Mouse (Mus musculus) olfactory bulb, adult 2 months (tissue): ENCODE results near the gene Dynlt1c. TPM values are rescaled to one million over a fixed set of nuclear protein-coding genes. Genes with fewer than 3 reads are reported as not detected.
"Not testable (repeated sequence)": the region's sequence is repeated elsewhere in the genome, so short reads cannot be mapped to it uniquely, and the experiment has no call there.

Experiments used
- H3K27ac ChIP-seq: fragments of 200-500 bp; 2 replicates; pipeline ENCODE4 v1.5.1; 2012; ENCODE audit warnings: low read depth, low read length; ENCODE audit not compliant: insufficient read depth
- H3K4me1 ChIP-seq: fragments of 200-500 bp; 2 replicates; pipeline ENCODE4 v1.6.1; 2012; ENCODE audit warnings: low read length; ENCODE audit not compliant: control insufficient read depth, insufficient read depth
- H3K4me3 ChIP-seq: fragments of 200-500 bp; 2 replicates; pipeline ENCODE4 v1.5.1; 2012; ENCODE audit warnings: mild to moderate bottlenecking, low read depth, low read length, moderate library complexity; ENCODE audit not compliant: insufficient read depth
- WGBS: fragments of 180-500 bp; shearing (Covaris S2); methylation state at CpG from one replicate; pipeline ENCODE4 v1.1.7; 2018; 5-methylcytosine and 5-hydroxymethylcytosine counted together
- polyA plus RNA-seq: library from polyadenylated mRNA; stranded (reverse); fragments of >200 nt; gene quantifications from 2 replicates; pipeline ENCODE4 v1.2.4, GENCODE M21; 2012; ENCODE audit warnings: low replicate concordance; ENCODE audit not compliant: missing spikeins, insufficient read depth, insufficient read length

Gene Dynlt1c
- polyA plus RNA-seq, 1 experiment, result not detected

DNA sequence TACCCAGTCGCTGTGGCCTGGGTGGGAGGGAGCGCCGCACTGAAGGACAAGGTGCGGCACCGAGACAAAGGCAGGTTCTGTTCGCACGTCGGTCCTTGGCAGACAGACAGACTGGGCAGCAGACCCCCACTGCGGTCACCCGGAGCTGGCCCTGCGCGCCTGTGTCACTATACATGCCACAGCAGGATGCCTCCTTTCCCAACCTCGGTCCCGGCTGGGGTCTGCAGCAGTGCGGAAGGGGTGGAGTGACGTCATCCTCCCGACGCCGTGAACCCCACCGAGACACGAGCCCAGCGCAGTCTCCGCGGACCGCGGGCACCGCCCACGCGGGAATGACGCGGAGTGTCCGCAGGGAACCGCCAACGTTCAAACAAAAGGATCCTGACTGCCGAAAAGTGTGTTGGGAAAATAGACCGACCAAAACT lies 53.6 kb downstream of the Dynlt1c start:
- H3K4me3 ChIP-seq, result peak overlapping the region; percentile 54
- H3K27ac ChIP-seq, H3K4me1 ChIP-seq: not testable (repeated sequence)
- under 1% methylated on average over 36 of the region's 36 CpGs for WGBS

DNA sequence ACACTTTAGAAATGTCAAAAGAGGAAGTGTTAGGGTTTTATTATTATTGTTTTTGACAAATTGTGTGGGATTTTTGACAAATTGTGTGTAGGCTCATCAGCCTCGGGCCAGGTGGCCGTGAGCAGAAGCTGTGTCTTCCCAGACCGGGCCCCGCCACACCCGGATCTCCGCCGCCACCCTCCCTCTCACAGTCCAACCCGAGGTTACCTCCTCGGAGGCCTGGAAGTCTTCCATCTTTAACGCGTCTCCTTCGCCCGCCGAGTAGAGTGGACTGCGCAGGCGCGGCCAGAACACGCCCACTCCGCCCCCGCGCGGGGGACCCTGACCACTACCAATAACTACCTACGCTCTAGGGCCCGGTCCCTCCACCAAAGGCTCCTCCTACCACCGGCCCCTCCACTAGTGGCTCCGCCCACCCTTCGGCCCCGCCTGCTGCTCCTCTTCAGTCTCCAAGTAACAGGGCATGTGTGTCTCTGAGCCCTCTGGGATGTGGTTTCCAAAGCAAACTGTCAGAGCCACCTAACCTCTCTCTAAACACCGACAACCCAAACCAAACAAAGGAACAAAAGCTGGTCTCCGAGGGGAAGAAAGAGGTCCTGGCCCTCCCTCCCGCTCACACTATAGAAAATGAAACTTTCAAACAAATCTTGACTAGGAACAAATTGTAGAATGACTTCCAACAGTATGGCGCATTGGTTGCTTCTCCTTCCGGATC lies 54.3 kb downstream of the Dynlt1c start, which contains the start of gene Dynlt1f:
Gene Dynlt1f (minus strand): TSS at position 334 of the 715 bp plus-strand sequence.
- 3% methylated on average over 27 of the region's 33 CpGs for WGBS

DNA sequence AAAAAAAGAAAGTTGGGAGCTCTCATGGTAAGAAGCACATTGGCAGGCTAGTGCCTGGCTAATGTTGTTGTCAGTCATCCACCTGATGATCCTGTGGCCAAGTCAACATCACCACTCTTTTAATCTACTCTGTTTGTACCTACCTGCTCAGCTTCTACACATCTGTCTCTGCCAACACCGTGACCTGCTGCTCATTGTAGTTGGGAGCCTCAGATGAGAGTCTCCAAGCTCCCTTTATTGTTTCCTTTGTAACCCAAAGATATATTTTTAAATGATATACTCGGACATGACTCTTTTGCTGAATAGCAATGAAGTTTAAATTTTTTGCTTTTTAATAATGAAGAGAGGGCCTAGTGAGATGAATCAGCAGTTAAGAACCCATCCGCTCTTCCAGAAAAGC lies 55.0 kb downstream of the Dynlt1c start:
- not testable (repeated sequence) for H3K4me1 ChIP-seq, H3K27ac ChIP-seq, H3K4me3 ChIP-seq
- 87% methylated on average over 1 of the region's 3 CpGs for WGBS

More for the DNA sequence above, 54.3 kb downstream of the Dynlt1c start, which contains the start of gene Dynlt1f:
- H3K27ac ChIP-seq, H3K4me1 ChIP-seq: not testable (repeated sequence)
- peak within 1 kb of the TSS; percentile 54 for H3K4me3 ChIP-seq

DNA sequence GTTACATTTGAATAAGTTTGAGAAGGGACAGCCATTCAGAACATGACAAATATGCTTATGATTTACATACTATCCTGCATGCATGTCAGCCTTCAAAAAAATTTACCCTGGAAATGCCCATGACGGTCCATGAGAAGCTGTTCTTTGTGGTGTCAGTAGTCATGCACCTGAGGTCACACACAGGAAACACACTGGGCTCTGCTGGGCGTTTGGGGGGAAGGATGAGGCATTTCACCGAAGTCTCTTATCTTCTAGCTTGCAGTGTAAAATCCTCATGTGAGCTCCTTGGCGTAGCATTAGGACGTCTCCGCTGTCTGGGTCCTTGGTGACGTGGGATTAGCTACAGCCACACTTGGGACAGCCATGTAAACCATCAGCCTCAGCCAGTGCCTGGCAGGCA lies 57.3 kb downstream of the Dynlt1c start, which contains the start of gene Sytl3:
Gene Sytl3 (plus strand): TSS at position 293 of the 400 bp plus-strand sequence.
- 89% methylated on average over 6 of the region's 7 CpGs for WGBS
- H3K4me1 ChIP-seq, H3K27ac ChIP-seq, H3K4me3 ChIP-seq: not testable (repeated sequence)

Other genes starting within 250 kb of the Dynlt1c start
- gene Dynlt1b, start 171.6 kb upstream of the Dynlt1c start, polyA plus RNA-seq, result not detected in 2 replicates
- not detected in 2 replicates for gene Dynlt1f, start 54.2 kb downstream of the Dynlt1c start, polyA plus RNA-seq
- not detected in 2 replicates for gene Sytl3, start 57.4 kb downstream of the Dynlt1c start, polyA plus RNA-seq
- 664 TPM in 1 of 2 replicates, not detected in the other for gene Ezr, start 181.1 kb downstream of the Dynlt1c start, polyA plus RNA-seq